Mouse (Mus musculus): ENCODE measurements around the gene Prkar2b.

DNA sequence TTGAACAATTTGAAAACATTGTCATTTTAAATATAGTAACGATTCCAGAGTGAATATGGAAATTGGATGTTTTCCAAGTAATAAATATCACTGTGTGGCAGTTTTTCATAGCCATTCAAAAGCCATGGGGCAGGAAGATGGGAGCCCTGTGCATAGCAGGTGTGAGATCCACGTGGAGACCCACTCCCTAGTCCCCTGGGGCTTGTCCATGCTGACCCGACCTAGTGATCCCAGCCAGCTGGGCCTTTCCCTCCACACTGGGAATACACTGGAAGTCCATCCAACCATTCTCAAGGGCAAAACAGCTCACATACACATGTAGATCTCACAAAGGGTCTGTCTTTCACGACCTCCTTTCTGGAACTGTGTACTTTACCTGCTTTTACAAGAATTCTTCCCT, 37.5 kb upstream of the Prkar2b start:
- TF ChIP-seq GATA1 (IDR thresholded peaks at IDR 0.05; ENCODE audit: low read length) (no peak), TAL1 (IDR thresholded peaks at IDR 0.05; ENCODE audit: low read length) (no peak)

All from erythroblast, embryonic 14.5 days (primary cell).